Mouse (Mus musculus) olfactory bulb, adult 2 months (tissue): Measurements from ENCODE around the gene Fkrp.

Experiments
- CTCF ChIP-seq: fragments of 200-500 bp; IDR thresholded peaks from 2 replicates; pipeline ENCODE4 v1.5.1; 2012; ENCODE audit warnings: low read depth, mild to moderate bottlenecking, low read length, moderate library complexity; ENCODE audit not compliant: insufficient read depth
- POLR2A ChIP-seq: fragments of 200-500 bp; IDR thresholded peaks from 2 replicates; pipeline ENCODE4 v1.6.1; 2012; ENCODE audit warnings: mild to moderate bottlenecking, low read depth, low read length, moderate library complexity; ENCODE audit not compliant: insufficient read depth

DNA sequence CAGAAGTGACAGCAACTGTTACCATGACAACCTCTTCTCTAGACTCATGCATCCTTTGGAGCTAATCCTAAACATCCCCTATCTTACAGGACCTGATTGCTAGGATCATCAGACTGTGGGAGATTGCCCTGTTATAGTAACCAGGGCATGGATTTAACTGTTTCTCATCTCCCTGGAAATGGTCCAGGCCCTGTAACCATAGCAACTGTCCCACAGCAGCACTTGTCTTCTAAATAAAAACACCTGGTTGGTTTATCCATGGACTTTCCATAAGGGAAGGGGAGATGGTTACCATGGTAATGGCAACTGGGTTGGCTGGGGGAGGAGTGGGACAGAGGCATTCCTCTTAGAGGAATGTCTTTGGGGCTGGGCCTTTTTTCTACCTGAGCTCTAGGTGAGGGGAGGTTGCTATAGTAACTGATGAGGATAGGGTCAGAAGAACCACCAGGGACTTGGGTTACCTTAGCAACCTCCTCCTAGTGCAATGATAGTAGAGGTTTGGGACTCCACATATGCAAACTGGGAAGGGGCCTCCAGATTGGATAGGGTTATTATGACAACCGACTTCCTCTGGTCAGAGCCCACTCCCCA, 1.1 kb downstream of the Fkrp start, which contains the start of gene Strn4:
- TF ChIP-seq POLR2A (no peak), CTCF (no peak)
